Mouse (Mus musculus) stomach, postnatal 0 days (tissue): Measurements from ENCODE around the gene Cobll1. TPM values are rescaled to one million over a fixed set of nuclear protein-coding genes. Genes with fewer than 3 reads are reported as not detected.

Source experiments
- ATAC-seq: fragments of 200-750 bp; cut with Nextera tagmentation; 2 replicates; pipeline ENCODE4 v1.8.0; 2017; ENCODE audit not compliant: low FRiP score, low TSS enrichment
- DNase-seq: peaks from one replicate; pipeline ENCODE4 v3.0.0-alpha.2; 2016; ENCODE audit warnings: low spot score
- H3K27ac ChIP-seq: fragments of 300-500 bp; sonication (generic); replicated peaks from 2 replicates; pipeline ENCODE4 v1.5.1; 2014; ENCODE audit warnings: mild to moderate bottlenecking, control low read depth
- H3K27me3 ChIP-seq: fragments of 300-500 bp; sonication (generic); 2 replicates; pipeline ENCODE4 v1.6.1; 2014; ENCODE audit warnings: low read length; ENCODE audit not compliant: control insufficient read depth, insufficient read depth
- H3K36me3 ChIP-seq: fragments of 300-500 bp; sonication (generic); 2 replicates; pipeline ENCODE4 v1.6.1; 2014; ENCODE audit warnings: low read length, mixed read lengths; ENCODE audit not compliant: control insufficient read depth, insufficient read depth
- H3K4me1 ChIP-seq: fragments of 300-500 bp; sonication (generic); replicated peaks from 2 replicates; pipeline ENCODE4 v1.6.1; 2014; ENCODE audit warnings: antibody characterized with exemption; ENCODE audit not compliant: control insufficient read depth, insufficient read depth
- H3K4me2 ChIP-seq: fragments of 300-500 bp; sonication (generic); replicated peaks from 2 replicates; pipeline ENCODE4 v1.6.1; 2014; ENCODE audit warnings: low read depth, mild to moderate bottlenecking, control low read depth, moderate library complexity
- H3K4me3 ChIP-seq: fragments of 300-500 bp; sonication (generic); 2 replicates; pipeline ENCODE4 v1.5.1; 2014; ENCODE audit warnings: low read depth, low read length, control low read depth
- H3K9ac ChIP-seq: fragments of 300-500 bp; sonication (generic); 2 replicates; pipeline ENCODE4 v1.6.1; 2014; ENCODE audit warnings: mild to moderate bottlenecking, low read length, control low read depth, mixed read lengths
- H3K9me3 ChIP-seq: fragments of 300-500 bp; sonication (generic); 2 replicates; pipeline ENCODE4 v1.6.1; 2016; ENCODE audit warnings: low read length; ENCODE audit not compliant: control insufficient read depth
- CTCF ChIP-seq: IDR thresholded peaks from 2 replicates; pipeline ENCODE4 v1.5.1; 2016; ENCODE audit warnings: antibody characterized with exemption, low read depth, mild to moderate bottlenecking, moderate library complexity
- EP300 ChIP-seq: optimal IDR thresholded peaks from 2 replicates; pipeline ENCODE3; 2016; ENCODE audit warnings: antibody characterized with exemption
- WGBS: fragments of 180-500 bp; shearing (Covaris S2); extraction: QIAGEN DNeasy Blood & Tissue Kit; methylation state at CpG from one replicate; pipeline ENCODE4 v1.1.7; 2014; 5-methylcytosine and 5-hydroxymethylcytosine counted together
- polyA plus RNA-seq: library from polyadenylated mRNA; unstranded; fragments of >200 nt; fragmentation: Nextera tagmentation; extraction: Ambion mirVana; gene quantifications from 2 replicates; pipeline ENCODE4 v1.2.1, GENCODE M21; 2015

Cobll1 gene
- polyA plus RNA-seq, 1 experiment from 2014 or later: 9.3 TPM

DNA sequence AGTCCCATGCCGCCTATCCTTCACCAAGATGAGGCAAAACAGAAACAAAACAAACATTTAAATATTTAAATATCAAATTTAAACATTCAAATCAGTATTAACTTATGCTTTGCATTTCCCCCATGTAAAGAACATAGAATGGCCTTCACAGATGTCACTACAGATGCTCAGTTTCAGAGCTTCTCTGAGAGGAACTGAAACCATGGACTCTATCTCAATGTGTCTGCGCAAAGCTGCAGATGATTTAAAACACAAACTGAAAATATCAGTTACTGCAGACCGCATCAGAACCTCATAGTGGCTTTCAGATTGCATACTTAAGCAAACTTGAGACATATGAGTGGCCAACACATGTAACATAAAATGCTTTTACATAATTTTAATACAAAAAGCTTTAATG lies 40.6 kb downstream of the Cobll1 start:
- Histone ChIP-seq H3K36me3 (no peaks in the 10 kb centered on the region), H3K4me3 (no peak overlapping the region), H3K27ac (no peak overlapping the region), H3K9ac (no peak overlapping the region), H3K4me2 (no peak overlapping the region), H3K4me1 (no peaks in the 10 kb centered on the region), H3K27me3 (no peaks in the 10 kb centered on the region), H3K9me3 (no peaks in the 10 kb centered on the region)
- no peak for DNase-seq
- TF ChIP-seq CTCF (no peak), EP300 (no peak)
- WGBS: 96% methylated on average over 3 of the region's 3 CpGs
- no peak for ATAC-seq

DNA sequence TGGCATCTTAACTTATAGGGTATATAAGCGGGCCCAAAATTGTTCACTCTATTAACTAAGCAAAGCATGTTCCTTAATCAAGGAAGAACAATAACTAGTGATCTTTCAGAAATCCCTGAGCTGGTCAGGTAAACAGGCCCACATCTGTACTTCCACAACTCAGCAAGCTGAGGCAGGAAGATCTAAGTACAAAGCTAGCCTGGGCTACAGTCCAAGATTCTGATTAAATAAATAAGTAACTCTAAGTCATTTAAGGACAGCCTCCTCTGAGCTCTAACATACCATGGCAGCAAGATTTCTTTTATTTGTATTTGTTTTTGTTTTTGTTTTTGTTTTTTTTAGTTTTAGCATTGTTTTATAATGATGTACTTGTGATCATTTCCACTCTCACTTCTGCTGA lies 42.2 kb downstream of the Cobll1 start:
- no peaks in the 10 kb centered on the region for H3K4me1 ChIP-seq
- no peak for DNase-seq
- H3K4me2 ChIP-seq: no peak overlapping the region
- no peak for ATAC-seq
- H3K27me3 ChIP-seq: no peaks in the 10 kb centered on the region
- TF ChIP-seq CTCF: no peak
- TF ChIP-seq EP300: no peak
- H3K36me3 ChIP-seq: no peaks in the 10 kb centered on the region
- H3K27ac ChIP-seq: no peak overlapping the region
- H3K4me3 ChIP-seq: no peak overlapping the region
- no peaks in the 10 kb centered on the region for H3K9me3 ChIP-seq
- H3K9ac ChIP-seq: no peak overlapping the region
- WGBS: 95% methylated on average over 1 of the region's 1 CpGs

DNA sequence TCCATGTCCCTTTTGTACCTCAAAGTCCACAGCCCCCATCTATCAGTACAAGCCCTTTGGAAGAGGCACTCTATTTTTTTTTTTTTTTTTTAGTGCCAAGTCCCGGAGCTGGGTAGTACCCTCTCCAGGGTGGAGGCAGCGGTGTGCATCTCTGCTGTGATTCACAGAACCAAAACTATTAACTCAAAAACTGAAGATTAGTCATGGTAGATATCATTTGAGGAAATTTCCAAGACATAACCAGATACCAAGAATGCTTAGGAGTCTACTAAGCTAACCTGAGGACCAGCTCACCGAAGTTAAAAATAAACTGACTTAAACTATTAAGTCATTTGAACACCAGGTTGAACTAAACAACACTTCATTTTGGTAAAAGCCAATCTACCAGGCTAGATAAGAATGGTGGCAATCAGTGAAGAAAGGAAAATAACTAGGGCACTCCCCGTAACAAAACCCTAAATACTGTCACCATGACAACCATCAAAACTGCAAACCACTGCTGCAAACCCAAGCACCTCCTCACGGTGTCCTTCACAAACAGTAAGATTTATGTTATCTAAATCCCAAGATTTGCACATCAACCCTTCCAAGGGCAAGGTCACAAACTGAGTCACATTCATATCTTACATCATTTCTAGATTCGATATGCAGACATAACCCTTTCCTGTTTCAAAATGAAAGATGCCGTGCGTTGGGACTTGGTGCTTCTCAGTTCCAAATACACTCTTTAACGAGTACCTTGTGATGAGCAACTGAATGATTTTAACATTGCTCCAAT lies 43.8 kb downstream of the Cobll1 start:
- H3K9ac ChIP-seq: no peak overlapping the region
- H3K9me3 ChIP-seq: no peaks in the 10 kb centered on the region
- H3K4me2 ChIP-seq: no peak overlapping the region
- no peaks in the 10 kb centered on the region for H3K36me3 ChIP-seq
- TF ChIP-seq EP300: no peak
- no peak for TF ChIP-seq CTCF
- H3K4me3 ChIP-seq: no peak overlapping the region
- 58% methylated on average over 9 of the region's 9 CpGs for WGBS
- peaks cover 2% of the 10 kb centered on the region; the same call in 1 of the 2 replicates for H3K4me1 ChIP-seq
- ATAC-seq (no peak), DNase-seq (no peak)
- 0 out of 2 replicates have a peak overlapping the region, but pooled peaks have one; percentile 13 for H3K27ac ChIP-seq
- H3K27me3 ChIP-seq: no peaks in the 10 kb centered on the region

DNA sequence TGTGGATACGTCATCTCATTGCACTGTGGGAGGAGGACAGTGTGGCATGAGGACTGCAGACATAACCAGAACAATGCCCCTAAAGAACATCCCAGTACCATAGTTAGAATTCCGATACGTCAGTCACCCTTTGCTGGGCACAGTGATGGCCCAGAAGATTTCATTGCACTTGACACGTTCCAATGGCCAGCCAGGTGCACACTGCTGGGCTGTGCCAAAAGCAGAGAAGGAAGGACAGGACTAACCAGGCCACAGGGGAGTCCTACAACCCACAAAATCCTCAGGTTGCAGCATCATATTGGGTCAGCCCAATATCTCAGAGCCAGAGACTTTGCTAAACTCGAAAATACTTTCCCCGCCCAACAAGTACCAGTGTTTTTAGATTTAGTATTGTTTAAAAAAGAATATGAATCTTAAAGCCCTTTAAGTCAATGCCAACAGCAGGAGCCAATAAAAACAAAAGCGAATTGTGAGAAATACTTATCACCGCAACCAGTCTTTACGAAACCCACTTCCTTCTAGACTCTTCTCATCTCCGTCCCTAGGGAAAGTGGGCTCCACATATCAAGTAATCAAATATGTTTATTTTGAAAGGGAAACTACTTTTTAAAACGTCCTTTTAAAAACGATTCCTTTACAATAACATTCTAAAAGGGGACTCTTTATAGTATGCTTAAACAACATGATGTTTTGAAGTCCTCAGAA lies 46.0 kb downstream of the Cobll1 start:
- peaks cover 2% of the 10 kb centered on the region for H3K4me1 ChIP-seq
- no peak overlapping the region for H3K4me3 ChIP-seq
- no peaks in the 10 kb centered on the region for H3K27me3 ChIP-seq
- no peaks in the 10 kb centered on the region for H3K9me3 ChIP-seq
- DNase-seq: no peak
- no peak overlapping the region for H3K4me2 ChIP-seq
- WGBS: 61% methylated on average over 12 of the region's 12 CpGs
- H3K27ac ChIP-seq: no peak overlapping the region
- TF ChIP-seq EP300: no peak
- no peak for TF ChIP-seq CTCF
- no peaks in the 10 kb centered on the region for H3K36me3 ChIP-seq
- H3K9ac ChIP-seq: no peak overlapping the region
- no peak for ATAC-seq

DNA sequence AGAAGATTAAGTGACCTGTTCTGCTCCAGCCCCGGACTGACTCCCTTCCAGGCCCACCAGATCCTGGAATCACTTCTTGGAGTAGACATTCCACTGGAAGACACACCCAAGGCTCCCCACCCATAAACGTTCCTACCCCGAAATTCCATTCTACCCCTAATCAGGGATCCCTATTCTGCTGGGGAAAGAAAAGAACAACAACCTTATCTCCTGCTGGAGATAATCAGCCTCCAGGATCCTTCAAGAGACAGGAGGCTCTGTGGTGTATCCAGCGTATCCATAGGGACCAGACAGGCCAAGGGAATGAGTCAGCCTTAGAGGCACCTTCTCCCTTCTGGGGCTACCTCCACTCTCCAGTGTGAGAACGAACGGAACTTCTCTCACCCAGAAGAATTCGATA lies 47.8 kb downstream of the Cobll1 start:
- Histone ChIP-seq H3K4me2 (no peak overlapping the region), H3K4me3 (no peak overlapping the region), H3K27ac (no peak overlapping the region), H3K9me3 (no peaks in the 10 kb centered on the region), H3K4me1 (peaks cover 2% of the 10 kb centered on the region), H3K27me3 (no peaks in the 10 kb centered on the region), H3K9ac (no peak overlapping the region), H3K36me3 (no peaks in the 10 kb centered on the region)
- TF ChIP-seq CTCF (no peak), EP300 (no peak)
- DNase-seq (no peak), ATAC-seq (peak; percentile 67)
- WGBS: 32% methylated on average over 7 of the region's 7 CpGs

DNA sequence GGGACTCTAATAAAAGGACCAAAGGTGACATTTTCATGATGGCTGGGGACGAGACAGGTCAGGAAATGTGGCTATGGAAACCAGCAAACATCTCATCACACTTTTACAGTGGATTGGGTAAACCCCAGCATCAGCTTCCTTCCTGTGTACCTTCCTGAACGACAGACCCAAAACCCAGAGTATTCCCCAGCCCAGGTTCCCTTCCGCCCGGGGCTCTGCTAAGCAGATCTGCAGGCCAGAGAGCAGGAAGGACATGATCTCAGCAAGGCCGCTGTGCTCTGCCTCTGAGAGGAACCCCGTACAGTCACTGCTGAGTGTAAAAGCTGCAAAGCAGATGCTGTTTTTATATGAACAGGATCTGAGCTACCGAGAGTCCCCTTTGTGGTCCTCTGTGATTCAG lies 49.9 kb downstream of the Cobll1 start:
- no peaks in the 10 kb centered on the region for H3K27me3 ChIP-seq
- ATAC-seq (no peak), DNase-seq (peak; percentile 27)
- H3K4me1 ChIP-seq: peaks cover 2% of the 10 kb centered on the region
- H3K36me3 ChIP-seq: no peaks in the 10 kb centered on the region
- H3K9ac ChIP-seq: no peak overlapping the region
- no peaks in the 10 kb centered on the region for H3K9me3 ChIP-seq
- WGBS: 52% methylated on average over 7 of the region's 7 CpGs
- peak overlapping the region; percentile 24; the same call in 1 of the 2 replicates for H3K27ac ChIP-seq
- H3K4me2 ChIP-seq: no peak overlapping the region
- H3K4me3 ChIP-seq: no peak overlapping the region
- no peak for TF ChIP-seq CTCF
- no peak for TF ChIP-seq EP300
